Mouse (Mus musculus) layer of hippocampus, postnatal 25 days (tissue): ENCODE results near the gene Veph1. TPM values are rescaled to one million over a fixed set of nuclear protein-coding genes. Genes with fewer than 3 reads are reported as not detected.
A peak's percentile ranks its signal among the peaks of the same experiment; 100 is the strongest.
"Not testable (repeated sequence)": the region's sequence is repeated elsewhere in the genome, so short reads cannot be mapped to it uniquely, and the experiment has no call there.

Source experiments
- DNase-seq, 2 experiments: peaks; one replicate each; pipeline ENCODE4 v3.0.0; 2022; ENCODE audit warnings: mixed read lengths in 2 of 2, low spot score in 1 of 2; ENCODE audit errors: extremely low spot score in 1 of 2
- total RNA-seq, 2 experiments: library from RNA; stranded (reverse); gene quantifications; 2 replicates each; pipeline ENCODE4 v1.2.3; 2021

Gene Veph1
- total RNA-seq = under 1 TPM; 0.32 to 0.47 TPM

GRCm38 (mm10) chr3:66296545-66296944 is at the start of gene Veph1:
Gene Veph1, minus strand, starts transcription at chr3:66296837.
- DNase-seq = no peak

DNA sequence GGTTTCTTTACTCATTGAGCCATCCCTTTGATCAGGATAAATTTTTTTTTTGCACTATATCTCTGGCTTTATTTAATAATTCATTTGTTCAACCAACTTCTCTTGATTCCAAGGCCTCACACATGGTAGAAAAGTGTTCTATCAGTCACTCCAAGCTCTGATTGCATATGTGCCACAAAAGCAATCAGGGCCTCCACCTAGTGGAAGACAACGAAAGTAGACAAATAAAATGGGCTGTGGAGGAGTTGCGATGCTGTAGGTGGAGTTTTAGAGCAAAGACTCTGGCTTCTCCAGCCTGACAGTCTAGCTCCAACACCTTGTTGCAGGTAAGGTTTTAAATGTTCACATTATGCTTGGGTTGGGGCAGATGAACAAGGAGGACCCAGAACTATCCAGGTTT is 44.1 kb upstream of the Veph1 start:
- no peak for DNase-seq

DNA sequence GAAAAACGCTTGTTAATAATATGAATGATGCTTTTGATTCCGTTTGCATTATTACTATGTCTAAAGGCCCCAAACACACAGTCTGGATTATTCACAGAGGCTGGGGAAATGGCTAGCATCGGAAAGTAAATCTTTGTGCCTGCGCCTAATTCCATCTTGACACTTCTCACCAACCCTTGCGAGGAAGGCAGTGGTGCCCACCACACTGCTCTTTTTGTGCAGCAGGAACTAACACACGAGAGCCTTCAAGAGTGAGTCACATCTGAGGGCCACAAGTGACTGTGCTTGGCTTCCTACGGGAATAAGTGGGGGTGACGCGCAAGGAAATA is 35.7 kb upstream of the Veph1 start:
- DNase-seq = no peak

GRCm38 (mm10) chr3:66331592-66332400 is 35.2 kb upstream of the Veph1 start:
- DNase-seq = peak; percentile 13 to 62

- no peak for DNase-seq
Measured at GRCm38 (mm10) chr3:66330896-66331579, 34.4 kb upstream of the Veph1 start.

- DNase-seq = no peak
Measured at GRCm38 (mm10) chr3:66325962-66326834, 29.6 kb upstream of the Veph1 start.

- no peak for DNase-seq
Measured at GRCm38 (mm10) chr3:66325486-66325951, 28.9 kb upstream of the Veph1 start.

GRCm38 (mm10) chr3:66314793-66315715 is 18.4 kb upstream of the Veph1 start:
- no peak for DNase-seq

- DNase-seq = no peak
Measured at GRCm38 (mm10) chr3:66310586-66310985, 13.9 kb upstream of the Veph1 start.

DNA sequence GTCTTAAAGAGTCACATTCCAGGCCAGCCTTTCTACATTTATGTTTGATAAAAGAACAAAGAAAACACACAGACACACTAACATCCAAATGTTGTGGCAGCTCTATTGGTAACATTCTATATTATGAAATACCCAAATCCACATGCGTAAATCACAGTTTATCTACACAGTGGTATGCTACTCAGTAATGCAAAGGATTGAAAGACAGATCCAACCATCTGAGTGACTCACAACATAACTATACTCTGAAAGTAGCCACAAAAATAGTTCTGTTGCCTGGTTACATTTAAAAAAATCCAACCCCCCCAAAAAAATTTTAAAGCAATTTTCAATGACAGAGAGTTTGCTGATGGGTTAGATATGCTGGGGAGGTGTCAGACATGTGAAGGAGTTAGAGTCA is 12.9 kb upstream of the Veph1 start:
- no peak for DNase-seq

DNA sequence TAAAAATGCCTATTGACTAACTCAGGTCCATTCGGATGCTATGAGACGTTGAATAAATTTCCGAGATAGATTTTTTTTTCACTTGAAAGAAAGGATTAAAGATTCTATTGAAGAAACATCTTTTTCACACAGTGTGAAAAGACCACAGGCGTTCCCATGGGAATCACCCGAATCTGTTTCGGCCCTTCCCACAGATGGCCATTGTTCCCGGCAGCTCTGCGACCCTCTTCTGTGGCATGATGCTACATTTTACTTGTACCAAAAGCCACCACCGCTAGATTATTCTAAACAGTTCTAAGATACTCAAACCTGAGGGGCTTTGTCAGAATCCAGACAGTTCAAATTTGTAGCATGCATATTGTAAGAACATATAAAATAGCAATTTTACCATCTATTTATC is 1.4 kb downstream of the Veph1 start:
- DNase-seq = no peak

- no peak for DNase-seq
Measured at GRCm38 (mm10) chr3:66294729-66295128, 1.9 kb downstream of the Veph1 start.

- DNase-seq = peak in 1 of 2 experiments; percentile 5
Measured at GRCm38 (mm10) chr3:66292356-66292946, 4.2 kb downstream of the Veph1 start.

- DNase-seq = no peak
Measured at GRCm38 (mm10) chr3:66263270-66263669, 33.4 kb downstream of the Veph1 start.

DNA sequence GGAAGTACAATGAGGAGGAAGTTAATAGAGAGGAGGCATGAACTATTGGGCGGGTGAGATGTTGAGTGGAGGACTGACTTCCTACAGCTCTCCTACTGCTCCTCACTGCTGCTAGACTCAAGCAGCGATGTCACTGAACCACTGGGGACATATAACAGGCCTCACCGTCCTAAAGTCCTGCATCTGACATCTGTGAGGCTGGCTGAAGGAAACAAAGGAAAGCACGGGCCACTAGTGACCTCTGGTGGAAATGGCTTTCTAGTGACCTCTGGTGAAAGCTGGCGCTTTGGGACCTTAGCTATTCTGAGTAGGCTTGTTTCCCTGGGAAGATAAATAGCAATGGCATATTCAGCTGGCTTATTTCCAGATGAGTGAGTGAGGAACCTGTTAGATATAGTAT is 34.3 kb downstream of the Veph1 start:
- no peak for DNase-seq

- no peak for DNase-seq
Measured at GRCm38 (mm10) chr3:66254504-66255105, 42.0 kb downstream of the Veph1 start.

- no peak for DNase-seq
Measured at GRCm38 (mm10) chr3:66251842-66252241, 44.8 kb downstream of the Veph1 start.

GRCm38 (mm10) chr3:66240476-66240875 is 56.2 kb downstream of the Veph1 start:
- no peak for DNase-seq

GRCm38 (mm10) chr3:66236234-66236871 is 60.3 kb downstream of the Veph1 start:
- DNase-seq = not testable (repeated sequence)
